Mouse (Mus musculus): ENCODE results near the gene Ncor2. TPM values are rescaled to one million over a fixed set of nuclear protein-coding genes. Genes with fewer than 3 reads are reported as not detected.

Gene Ncor2
- polyA plus RNA-seq, 1 experiment, result 91.1 TPM

GRCm38 (mm10) chr5:125053661-125054060 lies 125.4 kb downstream of the Ncor2 start:
- no peak overlapping the region for H3ac ChIP-seq (ENCODE audit: control insufficient read depth, insufficient read length, low read depth)

GRCm38 (mm10) chr5:125052603-125053488 lies 126.2 kb downstream of the Ncor2 start:
- peaks cover 65% of the 10 kb centered on the region for H3K79me2 ChIP-seq (ENCODE audit: control insufficient read depth, insufficient read depth)
- peak; percentile 80 for TF ChIP-seq MAX (IDR thresholded peaks at IDR 0.05)
- peak; percentile 6 for TF ChIP-seq CEBPB (IDR thresholded peaks at IDR 0.05; ENCODE audit: low read depth)
- TF ChIP-seq CTCF (IDR thresholded peaks at IDR 0.05; ENCODE audit: control insufficient read depth, insufficient read depth, insufficient read length), result no peak
- H3K27me3 ChIP-seq (ENCODE audit: control insufficient read depth, insufficient read depth, insufficient read length), result no peaks in the 10 kb centered on the region
- no peak overlapping the region for H3K4me3 ChIP-seq (ENCODE audit: insufficient read depth, poor library complexity, severe bottlenecking)
- H3K36me3 ChIP-seq (ENCODE audit: control insufficient read depth, insufficient read depth), result peaks cover 70% of the 10 kb centered on the region
- peak overlapping the region; percentile 6 for H3ac ChIP-seq (ENCODE audit: control insufficient read depth, insufficient read length, low read depth)
- peaks cover 28% of the 10 kb centered on the region for H3K79me3 ChIP-seq (ENCODE audit: low read depth)

More at GRCm38 (mm10) chr5:125053661-125054060, 125.4 kb downstream of the Ncor2 start:
- Histone ChIP-seq H3K27me3 (ENCODE audit: control insufficient read depth, insufficient read depth, insufficient read length) (no peaks in the 10 kb centered on the region), H3K36me3 (ENCODE audit: control insufficient read depth, insufficient read depth) (peaks cover 62% of the 10 kb centered on the region), H3K79me2 (ENCODE audit: control insufficient read depth, insufficient read depth) (peaks cover 73% of the 10 kb centered on the region), H3K4me3 (ENCODE audit: insufficient read depth, poor library complexity, severe bottlenecking) (no peak overlapping the region), H3K79me3 (ENCODE audit: low read depth) (peaks cover 28% of the 10 kb centered on the region)
- TF ChIP-seq MYOD1 (IDR thresholded peaks at IDR 0.05; ENCODE audit: control insufficient read depth, insufficient read length, low read depth) (no peak), MAX (IDR thresholded peaks at IDR 0.05) (no peak), CTCF (IDR thresholded peaks at IDR 0.05; ENCODE audit: control insufficient read depth, insufficient read depth, insufficient read length) (no peak), CEBPB (IDR thresholded peaks at IDR 0.05; ENCODE audit: low read depth) (no peak), MYOG (IDR thresholded peaks at IDR 0.05; ENCODE audit: control insufficient read depth, extremely low read depth, insufficient read length) (no peak), USF1 (IDR thresholded peaks at IDR 0.05; ENCODE audit: low read depth) (no peak), FOSL1 (IDR thresholded peaks at IDR 0.05; ENCODE audit: insufficient read depth, low read length, poor library complexity, severe bottlenecking) (no peak)

- Histone ChIP-seq H3K79me3 (ENCODE audit: low read depth) (peaks cover 26% of the 10 kb centered on the region), H3K27me3 (ENCODE audit: control insufficient read depth, insufficient read depth, insufficient read length) (no peaks in the 10 kb centered on the region), H3ac (ENCODE audit: control insufficient read depth, insufficient read length, low read depth) (peak overlapping the region; percentile 2), H3K79me2 (ENCODE audit: control insufficient read depth, insufficient read depth) (peaks cover 63% of the 10 kb centered on the region), H3K4me3 (ENCODE audit: insufficient read depth, poor library complexity, severe bottlenecking) (no peak overlapping the region), H3K36me3 (ENCODE audit: control insufficient read depth, insufficient read depth) (peaks cover 76% of the 10 kb centered on the region)
- TF ChIP-seq MYOG (IDR thresholded peaks at IDR 0.05; ENCODE audit: control insufficient read depth, extremely low read depth, insufficient read length) (no peak), CTCF (IDR thresholded peaks at IDR 0.05; ENCODE audit: control insufficient read depth, insufficient read depth, insufficient read length) (no peak), USF1 (IDR thresholded peaks at IDR 0.05; ENCODE audit: low read depth) (no peak), MYOD1 (IDR thresholded peaks at IDR 0.05; ENCODE audit: control insufficient read depth, insufficient read length, low read depth) (no peak), MAX (IDR thresholded peaks at IDR 0.05) (no peak), FOSL1 (IDR thresholded peaks at IDR 0.05; ENCODE audit: insufficient read depth, low read length, poor library complexity, severe bottlenecking) (no peak), CEBPB (IDR thresholded peaks at IDR 0.05; ENCODE audit: low read depth) (no peak)
Observed at GRCm38 (mm10) chr5:125052237-125052602, 126.8 kb downstream of the Ncor2 start.

- TF ChIP-seq CTCF (IDR thresholded peaks at IDR 0.05; ENCODE audit: control insufficient read depth, insufficient read depth, insufficient read length), result no peak
- H3K27me3 ChIP-seq (ENCODE audit: control insufficient read depth, insufficient read depth, insufficient read length), result no peaks in the 10 kb centered on the region
- H3K79me2 ChIP-seq (ENCODE audit: control insufficient read depth, insufficient read depth), result peaks cover 58% of the 10 kb centered on the region
- H3ac ChIP-seq (ENCODE audit: control insufficient read depth, insufficient read length, low read depth), result no peak overlapping the region
- H3K4me3 ChIP-seq (ENCODE audit: insufficient read depth, poor library complexity, severe bottlenecking), result no peak overlapping the region
- peaks cover 82% of the 10 kb centered on the region for H3K36me3 ChIP-seq (ENCODE audit: control insufficient read depth, insufficient read depth)
- peaks cover 20% of the 10 kb centered on the region for H3K79me3 ChIP-seq (ENCODE audit: low read depth)
Observed at GRCm38 (mm10) chr5:125049481-125049880, 129.5 kb downstream of the Ncor2 start.

GRCm38 (mm10) chr5:125046436-125046835 lies 132.6 kb downstream of the Ncor2 start:
- Histone ChIP-seq H3K79me2 (ENCODE audit: control insufficient read depth, insufficient read depth) (peaks cover 39% of the 10 kb centered on the region), H3K27me3 (ENCODE audit: control insufficient read depth, insufficient read depth, insufficient read length) (no peaks in the 10 kb centered on the region), H3K79me3 (ENCODE audit: low read depth) (peaks cover 9% of the 10 kb centered on the region), H3K4me3 (ENCODE audit: insufficient read depth, poor library complexity, severe bottlenecking) (no peak overlapping the region), H3ac (ENCODE audit: control insufficient read depth, insufficient read length, low read depth) (no peak overlapping the region), H3K36me3 (ENCODE audit: control insufficient read depth, insufficient read depth) (peaks cover 84% of the 10 kb centered on the region)
- TF ChIP-seq CEBPB (IDR thresholded peaks at IDR 0.05; ENCODE audit: low read depth), result no peak
- TF ChIP-seq FOSL1 (IDR thresholded peaks at IDR 0.05; ENCODE audit: insufficient read depth, low read length, poor library complexity, severe bottlenecking), result no peak

- peaks cover 32% of the 10 kb centered on the region for H3K79me2 ChIP-seq (ENCODE audit: control insufficient read depth, insufficient read depth)
- H3ac ChIP-seq (ENCODE audit: control insufficient read depth, insufficient read length, low read depth), result no peak overlapping the region
- peaks cover 7% of the 10 kb centered on the region for H3K79me3 ChIP-seq (ENCODE audit: low read depth)
- H3K27me3 ChIP-seq (ENCODE audit: control insufficient read depth, insufficient read depth, insufficient read length), result no peaks in the 10 kb centered on the region
- H3K36me3 ChIP-seq (ENCODE audit: control insufficient read depth, insufficient read depth), result peaks cover 72% of the 10 kb centered on the region
- TF ChIP-seq CEBPB (IDR thresholded peaks at IDR 0.05; ENCODE audit: low read depth) (no peak), MYOD1 (IDR thresholded peaks at IDR 0.05; ENCODE audit: control insufficient read depth, insufficient read length, low read depth) (no peak), USF1 (IDR thresholded peaks at IDR 0.05; ENCODE audit: low read depth) (no peak)
- no peak overlapping the region for H3K4me3 ChIP-seq (ENCODE audit: insufficient read depth, poor library complexity, severe bottlenecking)
Observed at GRCm38 (mm10) chr5:125045202-125045601, 133.8 kb downstream of the Ncor2 start.
